Mouse (Mus musculus) adrenal gland, adult 18-20 months (tissue): Measurements from ENCODE around the gene Fbxo10. TPM values are rescaled to one million over a fixed set of nuclear protein-coding genes. Genes with fewer than 3 reads are reported as not detected.
"Not testable (repeated sequence)": the region's sequence is repeated elsewhere in the genome, so short reads cannot be mapped to it uniquely, and the experiment has no call there.

Experiments
- DNase-seq, 2 experiments: peaks; one replicate each; pipeline ENCODE4 v3.0.0; 2021 to 2022; ENCODE audit warnings: low spot score in 2 of 2
- total RNA-seq, 2 experiments: library from RNA; stranded (reverse); gene quantifications; 1 replicate in 1 of 2; 2 replicates in 1 of 2; pipeline ENCODE4 v1.2.3; 2021

The Fbxo10 gene
- total RNA-seq, 2 experiments from 2014 or later = 6.9 to 8.3 TPM

DNA sequence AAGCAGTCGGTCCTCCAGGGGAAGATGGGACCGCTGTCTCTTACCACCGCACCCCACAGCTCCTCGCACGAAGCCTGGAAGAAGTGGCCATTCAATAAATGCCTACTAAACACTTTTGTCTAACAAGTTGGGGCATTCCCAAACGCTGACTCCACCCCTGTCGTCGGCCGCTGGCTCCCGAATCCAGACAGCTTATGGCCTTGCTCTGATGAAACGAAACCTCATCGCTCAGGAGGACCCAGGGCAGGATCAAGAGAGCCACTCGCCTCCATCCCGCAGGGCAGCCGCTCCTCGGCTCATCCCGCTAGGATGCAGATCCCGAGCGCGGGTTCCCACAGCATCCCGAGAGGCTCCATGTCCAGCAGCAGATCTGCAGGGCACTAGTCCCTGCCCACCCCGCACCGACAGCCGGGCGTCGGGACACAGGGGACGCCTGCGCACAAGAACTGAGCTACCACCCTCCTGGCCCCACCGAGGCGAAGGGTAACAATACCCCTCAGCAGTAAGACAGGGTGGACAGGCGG is 72.8 kb downstream of the Fbxo10 start:
- peak; percentile 59 to 64 for DNase-seq

DNA sequence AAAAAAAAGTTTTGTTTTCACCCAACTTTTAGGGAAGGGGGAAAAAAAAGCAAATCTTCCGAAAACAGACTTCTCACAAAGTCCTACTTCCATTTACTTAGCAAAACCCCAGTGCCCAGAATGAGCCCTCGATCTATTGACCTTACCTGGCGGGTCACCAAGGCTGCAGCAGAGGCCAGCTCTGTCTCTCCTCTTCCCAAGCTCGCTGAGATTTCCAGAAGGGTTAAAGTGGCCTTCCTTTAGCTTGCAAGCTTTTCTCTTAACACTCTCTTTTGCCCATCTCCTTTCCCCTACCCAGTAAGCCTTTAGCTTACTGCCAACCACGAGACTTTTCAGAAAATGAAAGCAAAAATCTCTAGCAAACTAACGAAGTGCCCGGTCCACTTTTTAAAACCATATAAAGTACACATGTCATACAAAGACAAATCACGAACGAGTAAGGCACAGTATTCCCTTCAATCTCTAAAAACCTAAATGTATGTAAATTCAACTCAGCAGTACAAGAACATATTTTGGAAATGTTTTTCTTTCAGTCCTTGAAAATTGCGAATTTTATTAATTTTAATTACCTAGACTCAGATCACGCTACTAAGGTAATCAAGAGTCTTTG is 73.5 kb downstream of the Fbxo10 start:
- DNase-seq = no peak

DNA sequence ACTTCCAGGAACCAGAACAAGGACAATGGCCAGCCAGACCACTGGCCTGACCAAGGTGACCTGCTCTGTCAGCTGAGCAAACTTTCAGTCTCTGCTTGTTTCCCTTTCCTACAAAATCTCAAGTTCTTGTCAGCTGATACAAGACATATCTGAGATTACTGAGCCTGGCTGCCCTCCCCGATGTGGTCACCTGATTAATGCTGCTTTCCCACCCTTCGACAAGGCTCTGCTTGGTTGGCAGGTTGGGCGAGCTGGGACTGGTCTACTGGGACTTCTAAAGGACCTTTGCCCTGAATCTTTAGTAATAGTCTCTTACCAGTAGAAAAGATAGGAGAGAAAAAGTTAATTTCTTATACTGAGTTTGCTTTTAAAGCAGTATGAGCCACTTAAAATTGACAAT is 79.0 kb downstream of the Fbxo10 start:
- DNase-seq = no peak

DNA sequence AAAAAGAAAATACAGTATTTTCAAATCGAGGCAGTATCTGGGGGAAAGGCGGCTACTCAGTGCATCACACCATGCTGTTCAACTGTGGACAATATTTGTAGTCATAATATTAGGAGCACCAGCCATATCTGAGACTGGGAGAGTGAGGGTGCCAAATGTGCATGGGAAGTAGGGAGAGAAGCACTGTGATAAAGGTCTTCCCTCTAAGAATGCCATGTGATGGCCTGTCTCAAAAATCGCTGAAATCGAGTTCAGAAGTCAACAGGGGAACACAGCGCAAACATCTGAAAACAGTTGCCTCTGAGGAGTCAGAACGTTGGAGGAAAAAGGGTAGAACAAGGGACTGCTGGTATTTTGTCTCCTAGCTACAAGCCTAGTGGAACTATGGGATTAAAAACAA is 84.4 kb downstream of the Fbxo10 start:
- DNase-seq = no peak

DNA sequence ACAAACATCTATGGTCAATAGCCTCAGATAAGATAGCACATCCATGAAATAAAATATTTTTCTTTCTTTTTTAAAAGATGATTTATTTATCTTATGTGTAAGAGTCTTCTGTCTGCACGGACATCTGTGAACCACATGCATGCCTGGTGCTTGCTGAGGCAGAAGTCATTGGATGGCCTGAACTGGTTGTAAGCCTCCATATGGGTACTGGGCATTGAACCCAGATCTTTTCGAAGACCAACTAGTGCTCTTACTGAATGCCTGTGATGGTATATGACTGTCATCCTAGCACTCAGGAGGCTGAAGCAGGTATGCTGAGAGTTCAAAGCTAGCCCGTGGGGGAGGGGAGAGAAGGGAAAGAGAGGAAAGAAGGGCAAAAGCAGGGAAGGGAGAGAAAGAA is 86.3 kb downstream of the Fbxo10 start:
- DNase-seq = no peak

DNA sequence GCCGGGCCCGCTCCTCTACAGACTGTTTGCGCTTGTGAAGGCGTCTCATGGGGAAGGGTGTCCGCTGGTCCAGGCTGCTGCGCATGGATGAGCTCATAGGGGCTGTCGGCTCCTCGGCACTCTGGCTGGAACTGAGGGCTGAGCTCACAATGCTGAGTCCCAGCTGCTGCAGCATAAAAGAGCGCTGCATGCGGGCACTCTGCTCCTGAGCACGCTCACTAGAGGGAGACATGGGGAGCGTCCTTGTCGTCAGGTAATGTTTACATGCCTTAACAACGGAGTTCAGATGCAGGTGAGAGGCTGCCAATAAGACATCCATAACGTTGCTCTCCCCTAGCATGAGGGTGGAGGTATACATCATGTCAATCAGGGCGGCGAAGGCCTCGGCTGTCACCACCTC is 89.6 kb downstream of the Fbxo10 start:
- no peak for DNase-seq

DNA sequence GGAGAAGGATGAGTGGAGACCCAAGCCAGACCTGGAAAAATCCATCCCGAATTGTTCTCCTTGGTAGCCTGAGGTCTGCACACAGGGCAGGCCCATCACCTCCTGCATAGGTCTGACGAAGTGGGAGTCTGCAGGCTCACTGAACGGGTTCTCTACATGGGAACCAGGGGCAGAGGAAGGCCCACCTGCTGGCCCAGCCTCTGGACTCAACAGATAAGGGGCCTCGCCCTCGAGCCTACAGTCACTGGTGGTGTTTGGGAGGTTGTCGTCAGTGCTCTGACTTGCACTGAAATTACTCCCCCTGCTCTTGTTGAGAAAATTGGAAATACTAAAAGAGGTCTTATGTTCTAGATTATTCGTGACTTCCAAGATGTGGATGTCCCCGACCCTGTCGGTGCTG is 90.6 kb downstream of the Fbxo10 start:
- no peak for DNase-seq

DNA sequence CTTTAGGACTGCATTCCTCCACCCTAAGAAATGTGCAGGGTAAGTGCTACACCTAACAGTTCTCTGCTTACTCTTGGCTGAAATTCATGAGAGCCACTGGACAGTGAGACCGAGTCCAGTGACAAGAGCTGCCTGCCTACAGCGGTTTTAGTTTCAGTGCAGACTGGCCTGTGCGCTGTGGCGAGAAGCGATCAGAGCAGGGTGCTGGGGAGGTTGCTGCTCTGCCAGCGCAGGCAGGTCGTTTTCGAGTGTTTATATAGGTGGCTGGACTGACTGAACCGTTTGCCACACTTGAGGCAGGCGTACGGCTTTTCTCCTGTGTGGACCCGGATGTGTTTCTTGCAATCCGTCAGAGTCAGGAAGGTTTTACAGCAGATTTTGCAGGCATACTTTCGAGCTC is 91.2 kb downstream of the Fbxo10 start:
- not testable (repeated sequence) for DNase-seq

DNA sequence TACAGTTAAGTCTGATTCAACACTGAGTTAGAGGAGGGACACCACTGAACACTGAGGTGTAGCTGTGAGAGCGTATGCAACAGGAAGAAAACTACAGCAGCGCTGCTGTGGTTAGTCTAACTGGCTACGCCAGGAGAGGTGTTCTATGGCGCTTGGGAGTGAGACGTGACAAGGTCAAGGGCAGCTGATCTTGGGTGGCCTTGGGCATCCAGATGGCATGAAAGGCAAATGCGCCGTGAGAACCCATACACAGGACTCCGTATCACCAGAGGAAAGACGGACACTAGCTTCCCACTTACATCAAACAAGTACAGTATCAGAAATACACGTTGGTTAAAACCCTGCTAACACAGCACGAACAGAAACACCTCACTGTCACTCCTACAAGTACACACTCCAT is 92.1 kb downstream of the Fbxo10 start:
- not testable (repeated sequence) for DNase-seq

DNA sequence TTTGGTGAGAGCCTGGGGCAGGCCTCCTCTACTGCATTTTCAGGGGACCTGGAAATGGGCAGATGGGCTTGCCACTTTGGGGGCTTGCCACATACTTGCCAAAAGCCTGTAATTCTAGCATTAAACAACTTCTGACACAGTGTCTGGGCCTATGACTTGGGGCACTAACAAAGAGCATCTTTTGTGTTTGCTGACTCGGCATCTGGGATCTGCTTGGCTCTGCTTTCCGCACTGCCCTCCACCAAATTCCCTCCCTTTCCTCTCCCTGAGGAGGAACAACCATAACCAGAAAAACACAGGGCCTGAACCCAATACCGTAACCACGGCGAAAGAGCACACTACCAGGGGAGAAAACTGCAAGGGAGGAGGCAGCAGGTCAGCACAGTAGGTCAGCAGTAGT is 93.8 kb downstream of the Fbxo10 start:
- no peak for DNase-seq

Other genes with a start within 250 kb of the Fbxo10 start
- 100 to 1,000 TPM; 147 to 159 TPM for gene Grhpr, start 103.2 kb downstream of the Fbxo10 start, total RNA-seq
- gene Zbtb5, start 72.2 kb downstream of the Fbxo10 start, total RNA-seq = 1 to 10 TPM; 9.7 to 10.0 TPM
- 10 to 100 TPM; 14.0 to 15.7 TPM for gene Polr1e, start 66.0 kb downstream of the Fbxo10 start, total RNA-seq
- gene Tomm5, start 23.5 kb upstream of the Fbxo10 start, total RNA-seq = 100 to 1,000 TPM in 1 of 2 experiments, 10 to 100 TPM in 1; 86.0 to 103 TPM
- gene Frmpd1, start 100.3 kb upstream of the Fbxo10 start, total RNA-seq = 1 to 10 TPM; 5.7 to 6.6 TPM
- gene Trmt10b, start 212.5 kb upstream of the Fbxo10 start, total RNA-seq = 10 to 100 TPM in 1 of 2 experiments, 1 to 10 TPM in 1; 8.5 to 11.4 TPM